Mouse (Mus musculus) lung, postnatal 0 days (tissue): ENCODE data around the gene Utp4. TPM values are rescaled to one million over a fixed set of nuclear protein-coding genes. Genes with fewer than 3 reads are reported as not detected.

Source experiments
- ATAC-seq: fragments of 200-750 bp; cut with Nextera tagmentation; 2 replicates; pipeline ENCODE4 v1.8.0; 2017; ENCODE audit warnings: moderate library complexity
- DNase-seq: peaks from one replicate; pipeline ENCODE4 v3.0.0-alpha.2; 2016; ENCODE audit warnings: low spot score
- H3K27ac ChIP-seq: fragments of 300-500 bp; sonication (generic); 2 replicates; pipeline ENCODE4 v1.5.1; 2014; ENCODE audit warnings: antibody characterized with exemption, mild to moderate bottlenecking, low read length, mixed read lengths
- H3K27me3 ChIP-seq: fragments of 300-500 bp; sonication (generic); replicated peaks from 2 replicates; pipeline ENCODE4 v1.6.1; 2014; ENCODE audit warnings: low read length, mixed read lengths; ENCODE audit not compliant: insufficient read depth
- H3K36me3 ChIP-seq: fragments of 300-500 bp; sonication (generic); 2 replicates; pipeline ENCODE4 v1.6.1; 2014; ENCODE audit warnings: low read length, mixed read lengths; ENCODE audit not compliant: insufficient read depth
- H3K4me1 ChIP-seq: fragments of 300-500 bp; sonication (generic); 2 replicates; pipeline ENCODE4 v1.6.1; 2014; ENCODE audit warnings: antibody characterized with exemption, low read depth, low read length, mixed read lengths; ENCODE audit not compliant: insufficient read depth
- H3K4me2 ChIP-seq: fragments of 300-500 bp; sonication (generic); replicated peaks from 2 replicates; pipeline ENCODE4 v1.6.1; 2014; ENCODE audit warnings: low read depth, mild to moderate bottlenecking, low read length, moderate library complexity, mixed read lengths
- H3K4me3 ChIP-seq: fragments of 300-500 bp; sonication (generic); 2 replicates; pipeline ENCODE4 v1.5.1; 2014; ENCODE audit warnings: low read depth, low read length
- H3K9ac ChIP-seq: fragments of 300-500 bp; sonication (generic); replicated peaks from 2 replicates; pipeline ENCODE4 v1.6.1; 2014; ENCODE audit warnings: low read depth, mild to moderate bottlenecking
- H3K9me3 ChIP-seq: fragments of 300-500 bp; sonication (generic); 2 replicates; pipeline ENCODE4 v1.6.1; 2016; ENCODE audit warnings: low read length, mixed read lengths
- CTCF ChIP-seq: IDR thresholded peaks from 2 replicates; pipeline ENCODE4 v1.5.1; 2016; ENCODE audit warnings: antibody characterized with exemption, mild to moderate bottlenecking
- EP300 ChIP-seq: IDR thresholded peaks from 2 replicates; pipeline ENCODE4 v1.6.1; 2016; ENCODE audit warnings: antibody characterized with exemption, mild to moderate bottlenecking, control low read depth
- WGBS: fragments of 180-500 bp; shearing (Covaris S2); extraction: QIAGEN DNeasy Blood & Tissue Kit; methylation state at CpG from one replicate; pipeline ENCODE4 v1.1.7; 2014; 5-methylcytosine and 5-hydroxymethylcytosine counted together
- polyA plus RNA-seq: library from polyadenylated mRNA; unstranded; fragments of >200 nt; fragmentation: Nextera tagmentation; extraction: Ambion mirVana; gene quantifications from 2 replicates; pipeline ENCODE4 v1.2.1, GENCODE M21; 2015

Gene Utp4
- polyA plus RNA-seq, 1 experiment from 2014 or later = 26.7 TPM

DNA sequence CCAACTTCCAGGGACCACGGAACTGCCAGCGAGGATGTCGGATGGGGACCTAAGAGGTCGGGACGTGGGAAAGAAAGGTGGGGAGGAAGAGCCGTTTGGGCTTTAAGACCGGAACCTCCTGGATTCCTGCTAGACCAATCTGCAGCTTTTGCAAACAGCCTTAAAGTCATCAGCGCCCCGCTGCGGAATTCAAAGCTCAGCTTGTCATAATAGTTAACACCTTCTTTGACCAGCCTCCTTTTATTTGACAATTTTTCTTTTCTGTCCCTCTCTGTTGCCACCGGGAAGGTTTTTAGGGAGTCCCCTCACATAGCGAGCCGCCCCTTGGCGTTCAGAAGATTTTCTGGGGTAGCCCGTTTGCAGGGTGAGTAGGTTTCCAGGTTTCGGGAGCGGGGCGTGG is 23.4 kb upstream of the Utp4 start, which contains the start of gene Has3:
Gene Has3, plus strand, starts transcription at position 192 of the 400 bp plus-strand sequence.
- 1% methylated on average over 18 of the region's 18 CpGs for WGBS
- H3K27me3 ChIP-seq = peaks cover 4% of the 10 kb centered on the region; the same call in 1 of the 2 replicates
- no peak for TF ChIP-seq EP300
- no peak for TF ChIP-seq CTCF
- peak within 1 kb of the TSS; percentile 23; the same call in 1 of the 2 replicates for H3K9ac ChIP-seq
- ATAC-seq (no peak), DNase-seq (peak; percentile 30)
- no peaks in the 10 kb centered on the region for H3K9me3 ChIP-seq
- H3K36me3 ChIP-seq = no peaks in the 10 kb centered on the region
- H3K4me2 ChIP-seq = peak within 1 kb of the TSS; percentile 97
- H3K4me1 ChIP-seq = peaks cover 20% of the 10 kb centered on the region
- peak within 1 kb of the TSS; percentile 50 for H3K4me3 ChIP-seq
- no peak within 1 kb of the TSS for H3K27ac ChIP-seq

DNA sequence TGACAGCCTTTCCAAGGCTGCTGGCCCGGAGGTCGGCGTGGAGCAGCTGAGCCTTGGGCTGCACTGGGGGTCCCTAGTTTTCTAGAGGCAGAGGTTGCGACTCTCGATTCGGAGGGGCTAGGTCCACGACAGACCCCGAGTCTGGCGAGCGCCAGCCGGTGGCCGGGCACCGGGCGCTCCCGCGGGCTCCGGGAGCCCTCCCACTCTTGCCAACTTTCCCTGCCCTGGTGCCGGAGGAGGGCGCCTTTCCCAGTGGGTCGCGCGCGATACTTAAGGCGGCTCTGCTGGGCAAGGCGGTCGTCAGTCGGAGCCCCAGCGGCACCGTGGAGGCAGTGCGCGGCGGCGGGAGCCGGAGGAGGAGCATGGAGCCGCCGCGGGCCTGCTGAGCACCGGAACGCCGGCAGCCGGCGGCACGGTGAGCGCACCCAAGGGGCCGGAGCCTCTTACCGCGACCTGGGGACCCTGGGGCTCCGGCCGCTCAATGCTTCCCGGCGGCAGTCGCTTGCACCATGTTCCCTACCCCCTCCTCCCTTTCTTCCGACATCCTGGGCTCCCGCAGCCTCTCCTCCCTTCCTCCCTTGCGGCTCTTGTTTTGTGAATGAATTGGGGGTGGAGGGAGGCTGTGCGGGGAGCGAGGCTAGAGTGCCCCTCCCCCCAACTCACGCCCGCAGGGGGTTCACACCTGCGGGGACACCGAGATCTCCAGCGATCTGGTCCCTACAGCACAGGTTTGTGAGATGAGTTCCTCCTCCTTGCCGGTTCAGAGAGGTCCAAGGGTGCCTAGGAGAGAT is 22.7 kb upstream of the Utp4 start:
- Histone ChIP-seq H3K27me3 (peaks cover 4% of the 10 kb centered on the region; the same call in 1 of the 2 replicates), H3K9me3 (no peaks in the 10 kb centered on the region), H3K9ac (peak overlapping the region; percentile 23; the same call in 1 of the 2 replicates), H3K4me2 (peak overlapping the region; percentile 97), H3K4me1 (peaks cover 20% of the 10 kb centered on the region), H3K36me3 (no peaks in the 10 kb centered on the region), H3K4me3 (peak overlapping the region; percentile 50), H3K27ac (no peak overlapping the region)
- DNase-seq (peak; percentile 72), ATAC-seq (peak; percentile 60)
- TF ChIP-seq CTCF (peak; percentile 66), EP300 (no peak)
- WGBS = under 1% methylated on average over 31 of the region's 63 CpGs

DNA sequence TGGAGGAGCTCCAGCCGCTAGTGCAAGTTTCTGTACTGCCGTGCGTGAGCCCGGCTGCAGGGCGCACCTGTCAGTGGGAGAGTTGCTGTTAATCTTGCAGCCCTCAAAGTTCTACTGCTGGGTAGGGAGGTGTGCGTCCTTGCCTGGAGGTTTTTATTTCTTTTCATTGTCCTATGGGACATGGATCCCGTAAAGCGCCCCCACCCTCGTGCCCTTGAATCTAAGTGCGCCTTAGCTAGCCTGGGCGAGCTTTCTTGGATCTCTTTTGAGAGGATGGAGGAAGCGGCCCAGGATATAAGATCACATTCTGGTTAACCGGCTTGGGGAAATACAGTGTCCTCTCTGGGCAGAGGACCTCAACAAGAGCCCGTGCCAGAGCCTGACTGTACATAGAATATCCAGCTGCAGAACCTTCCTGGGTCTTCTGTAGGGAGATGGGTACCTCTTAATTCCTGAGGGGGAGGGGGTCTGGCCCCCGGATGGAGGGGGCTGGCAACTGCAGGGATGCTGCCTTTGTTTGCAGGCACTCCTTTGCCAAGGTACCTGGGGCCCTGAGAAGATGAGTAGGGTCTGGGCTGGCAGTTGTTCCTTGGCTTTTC is 22.0 kb upstream of the Utp4 start:
- no peaks in the 10 kb centered on the region for H3K36me3 ChIP-seq
- WGBS = 1% methylated on average over 15 of the region's 15 CpGs
- H3K4me1 ChIP-seq = peaks cover 20% of the 10 kb centered on the region
- peaks cover 4% of the 10 kb centered on the region; the same call in 1 of the 2 replicates for H3K27me3 ChIP-seq
- ATAC-seq (no peak), DNase-seq (no peak)
- H3K9ac ChIP-seq = no peak overlapping the region
- no peak overlapping the region for H3K27ac ChIP-seq
- TF ChIP-seq CTCF (no peak), EP300 (no peak)
- H3K4me2 ChIP-seq = peak overlapping the region; percentile 97
- no peaks in the 10 kb centered on the region for H3K9me3 ChIP-seq
- H3K4me3 ChIP-seq = peak overlapping the region; percentile 50

DNA sequence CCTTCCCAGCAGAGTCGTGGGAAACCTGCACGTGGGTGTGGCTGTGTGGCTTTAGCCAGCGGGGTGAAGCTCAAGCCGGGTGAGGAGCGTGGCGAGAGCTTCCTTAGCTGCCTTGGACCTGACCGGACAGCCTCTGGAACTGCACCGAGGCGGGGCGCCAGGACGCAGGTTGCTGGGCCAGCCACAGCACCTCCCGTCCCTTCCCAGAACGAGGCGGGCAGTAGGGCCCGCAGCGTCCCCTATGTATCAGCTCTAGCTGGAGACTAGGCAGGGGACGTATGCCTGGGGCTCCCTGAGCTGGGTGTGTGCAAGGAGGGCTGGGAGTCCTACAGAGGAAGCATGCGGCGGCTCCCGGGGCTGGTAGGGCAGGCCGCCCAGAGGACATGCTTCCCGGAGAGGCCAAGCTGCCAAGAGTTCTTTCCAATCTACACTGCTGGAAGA is 21.5 kb upstream of the Utp4 start:
- Histone ChIP-seq H3K4me1 (peaks cover 20% of the 10 kb centered on the region), H3K27ac (no peak overlapping the region), H3K4me2 (peak overlapping the region; percentile 97), H3K9me3 (no peaks in the 10 kb centered on the region), H3K9ac (0 out of 2 replicates have a peak overlapping the region, but pooled peaks have one; percentile 29), H3K27me3 (peaks cover 4% of the 10 kb centered on the region; the same call in 1 of the 2 replicates), H3K36me3 (no peaks in the 10 kb centered on the region), H3K4me3 (peak overlapping the region; percentile 15; the same call in 1 of the 2 replicates)
- DNase-seq (peak; percentile 71), ATAC-seq (peak; percentile 69)
- 2% methylated on average over 22 of the region's 22 CpGs for WGBS
- TF ChIP-seq CTCF (peak; percentile 61), EP300 (no peak)

DNA sequence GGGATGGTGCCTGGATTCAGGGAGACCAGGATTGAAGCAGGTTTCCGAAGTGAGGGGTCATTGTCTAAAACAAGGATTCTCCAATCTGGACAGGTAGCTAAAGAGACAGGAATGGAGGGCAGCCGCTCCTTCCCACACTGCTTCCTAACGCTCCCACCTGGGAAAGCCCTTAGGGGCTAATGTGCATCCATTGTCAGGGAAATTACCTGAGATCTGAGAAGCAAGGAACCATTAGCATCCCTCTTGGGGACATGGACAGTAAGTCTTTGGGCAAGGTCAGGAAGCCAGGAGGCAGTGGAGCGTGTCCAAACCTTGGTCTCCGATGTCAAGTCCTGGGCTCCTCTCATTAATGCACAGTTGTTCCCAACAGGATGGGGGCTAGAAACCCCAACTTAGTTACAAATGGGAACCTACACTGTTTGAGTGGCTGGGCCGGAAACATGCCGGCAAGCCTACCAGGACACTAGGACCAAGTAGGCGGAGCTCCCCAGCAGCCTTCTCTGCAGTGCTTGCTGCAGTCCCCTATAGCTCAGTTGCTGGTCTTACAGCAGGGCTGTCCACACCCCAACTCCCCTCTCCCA is 20.9 kb upstream of the Utp4 start:
- H3K9ac ChIP-seq = 0 out of 2 replicates have a peak overlapping the region, but pooled peaks have one; percentile 29
- TF ChIP-seq EP300 = no peak
- TF ChIP-seq CTCF = no peak
- peak overlapping the region; percentile 15; the same call in 1 of the 2 replicates for H3K4me3 ChIP-seq
- H3K36me3 ChIP-seq = no peaks in the 10 kb centered on the region
- peak overlapping the region; percentile 97 for H3K4me2 ChIP-seq
- H3K4me1 ChIP-seq = peaks cover 20% of the 10 kb centered on the region
- WGBS = 14% methylated on average over 8 of the region's 8 CpGs
- no peak for ATAC-seq
- peaks cover 4% of the 10 kb centered on the region; the same call in 1 of the 2 replicates for H3K27me3 ChIP-seq
- no peak overlapping the region for H3K27ac ChIP-seq
- H3K9me3 ChIP-seq = no peaks in the 10 kb centered on the region
- DNase-seq = no peak
